Mouse (Mus musculus): ENCODE measurements at regions not wholly inside any gene's neighbourhood (a gene's known extent, or its start where the extent isn't known, plus 50 kb on each side); places are given as distances from the start of the nearest gene placed in this dataset.

DNA sequence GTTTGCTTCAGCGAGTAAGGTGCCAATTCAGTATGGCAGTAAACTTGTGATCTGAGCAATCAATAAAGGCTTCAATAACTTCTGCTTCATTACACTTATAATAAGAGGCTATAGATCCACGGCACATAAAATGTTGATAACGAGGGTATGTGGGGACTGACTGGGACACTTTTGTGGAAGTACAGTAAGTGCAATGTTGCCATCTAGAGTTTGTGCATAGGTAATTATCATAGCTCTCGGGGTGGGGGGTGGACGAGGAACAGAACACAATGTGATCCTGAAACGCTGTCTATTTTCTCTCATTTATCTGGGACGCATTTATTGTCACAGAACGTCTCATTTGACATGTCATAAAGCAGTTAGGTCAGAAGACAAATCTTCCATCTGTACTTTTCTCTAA lies 82.8 kb upstream of the Dnajc24 start:
- no peak for DNase-seq (ENCODE audit: low spot score in 2 of 2)
- intact Hi-C loops (cut with DNase I): loop anchor here (10.0 kb wide), 2 partner anchors 109 to 951 kb away; no protein-coding TSS in a partner anchor

DNA sequence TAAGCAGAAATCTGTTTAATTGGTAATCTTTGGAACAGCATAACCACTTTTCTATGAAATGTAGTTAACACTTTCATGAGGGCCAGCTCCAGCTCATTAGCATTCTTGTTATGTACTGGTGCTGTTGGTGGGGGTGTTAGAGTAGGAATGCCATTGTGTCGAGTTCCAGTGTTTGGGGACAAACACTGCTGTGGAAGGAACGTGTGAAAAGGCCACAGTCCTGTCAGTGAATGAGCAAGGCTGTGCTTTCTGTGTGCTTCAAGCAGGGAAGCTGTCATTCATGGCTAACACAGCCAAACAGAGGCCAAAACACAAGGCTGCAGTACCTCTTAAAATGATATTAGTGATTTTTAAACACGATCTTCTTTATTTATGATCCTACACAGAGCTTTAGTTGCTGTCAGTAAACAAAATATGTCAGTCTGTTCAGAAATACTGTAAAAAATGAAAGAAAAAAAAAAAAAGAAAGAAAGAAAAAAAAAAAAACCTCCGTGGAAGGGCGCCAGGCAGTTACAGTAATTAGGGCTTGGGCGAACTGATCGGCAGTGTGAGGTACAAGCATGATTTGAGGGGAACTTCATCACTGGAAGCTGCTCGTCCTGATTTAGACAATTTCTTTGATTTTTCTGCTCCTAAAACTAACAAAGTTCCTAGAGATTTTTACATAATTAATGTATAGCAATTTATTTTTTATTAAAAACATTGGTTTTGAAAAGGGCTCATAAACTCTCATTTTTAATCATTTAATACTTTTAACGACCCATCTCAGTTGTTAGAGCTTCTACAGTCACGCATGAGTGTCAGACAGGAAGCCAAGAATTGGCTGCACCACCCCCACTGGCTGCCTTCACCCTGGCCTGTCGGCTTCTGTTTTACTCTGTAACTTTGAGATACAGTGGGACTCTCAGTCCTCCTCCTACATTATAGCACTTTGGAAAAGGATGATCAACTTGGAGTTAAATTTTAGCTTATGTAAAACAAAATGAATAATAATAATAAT lies 80.8 kb upstream of the Dnajc24 start:
- intact Hi-C loops (cut with DNase I): loop anchor here (2.0 to 10.0 kb wide), 7 partner anchors 111 to 949 kb away; no protein-coding TSS in a partner anchor
- no peak for DNase-seq (ENCODE audit: low spot score in 2 of 2)

DNA sequence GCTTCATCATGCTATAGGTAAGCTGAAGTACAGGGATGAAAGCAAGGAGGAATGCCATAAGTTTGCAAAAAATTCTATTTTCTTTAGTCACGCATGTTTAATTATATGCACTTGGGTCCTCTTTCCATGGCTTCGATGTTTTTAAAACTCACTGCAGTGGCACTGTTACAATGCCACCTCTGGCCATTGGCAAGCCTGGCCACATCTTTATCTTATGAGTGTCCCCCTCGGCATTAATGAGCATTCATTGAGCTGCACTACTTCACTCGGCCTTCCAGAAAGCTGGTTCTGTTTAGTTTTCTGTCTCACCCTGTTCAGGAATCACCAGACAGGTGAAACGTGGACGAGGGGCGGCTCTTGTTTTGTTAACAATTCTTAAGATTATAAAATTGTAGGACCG lies 79.7 kb upstream of the Dnajc24 start:
- intact Hi-C loops (cut with DNase I): loop anchor here (2.0 to 10.0 kb wide), 7 partner anchors 112 to 948 kb away; no protein-coding TSS in a partner anchor
- no peak for DNase-seq (ENCODE audit: low spot score in 2 of 2)

DNA sequence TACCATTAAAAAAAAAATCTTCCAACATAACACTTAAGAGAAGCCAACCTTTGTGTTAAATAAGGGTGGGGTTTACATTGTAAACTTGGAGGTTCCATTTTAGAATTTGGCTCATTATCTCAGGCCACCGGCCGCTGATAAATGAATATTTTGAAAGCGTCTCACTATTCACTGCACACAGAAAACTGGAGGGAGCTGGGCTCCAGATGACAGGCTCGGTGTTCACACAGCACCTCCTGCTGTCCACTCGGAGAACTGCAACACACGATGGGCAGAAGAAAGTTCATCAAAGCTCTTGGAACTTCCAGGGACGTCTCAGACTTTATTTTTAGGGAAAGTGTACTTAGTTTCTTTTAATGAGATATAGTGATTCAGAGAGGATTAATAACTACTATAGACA lies 78.6 kb upstream of the Dnajc24 start:
- peak; percentile 62 to 63 for DNase-seq (ENCODE audit: low spot score in 2 of 2)
- intact Hi-C loops (cut with DNase I): loop anchor here (1.0 to 10.0 kb wide), 8 partner anchors 113 to 947 kb away; no protein-coding TSS in a partner anchor

DNA sequence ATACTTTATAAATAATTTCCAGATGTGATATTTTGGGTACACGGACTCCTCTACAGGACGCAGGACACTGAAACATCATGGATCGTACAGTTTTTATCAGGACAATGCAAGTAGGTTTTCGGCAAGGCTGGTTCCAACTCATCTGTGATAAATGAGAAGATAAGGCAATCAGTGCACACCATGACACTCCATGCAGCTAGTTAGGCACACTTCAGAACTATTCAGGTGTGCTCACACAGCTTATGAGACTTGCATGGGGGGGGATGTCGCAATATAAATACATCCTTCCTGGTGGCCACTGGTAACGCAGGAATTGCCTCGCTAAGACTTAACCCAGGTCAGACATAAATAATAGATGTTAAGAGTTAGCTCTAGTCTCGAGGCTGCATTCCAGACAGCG lies 77.3 kb upstream of the Dnajc24 start:
- intact Hi-C loops (cut with DNase I): loop anchor here (5.0 to 10.0 kb wide), 4 partner anchors 114 to 946 kb away; no protein-coding TSS in a partner anchor
- DNase-seq (ENCODE audit: low spot score in 2 of 2): no peak

GRCm38 (mm10) chr2:106078591-106078990 lies 75.2 kb upstream of the Dnajc24 start:
- no peak for DNase-seq (ENCODE audit: low spot score in 2 of 2)
- intact Hi-C loops (cut with DNase I): no loop called here

GRCm38 (mm10) chr2:106074441-106074840 lies 71.1 kb upstream of the Dnajc24 start:
- intact Hi-C loops (cut with DNase I): no loop called here
- DNase-seq (ENCODE audit: low spot score in 2 of 2): no peak

GRCm38 (mm10) chr2:106064316-106064715 lies 61.0 kb upstream of the Dnajc24 start:
- intact Hi-C loops (cut with DNase I): no loop called here
- no peak for DNase-seq (ENCODE audit: low spot score in 2 of 2)
